Mouse (Mus musculus) CD4-positive, CD25-positive, alpha-beta regulatory T cell, adult 4 months (primary cell): ENCODE results near the gene Gdpd5. TPM values are rescaled to one million over a fixed set of nuclear protein-coding genes. Genes with fewer than 3 reads are reported as not detected.
"Not testable (repeated sequence)": the region's sequence is repeated elsewhere in the genome, so short reads cannot be mapped to it uniquely, and the experiment has no call there.

Source experiments
- ATAC-seq: one replicate; pipeline ENCODE4 v1.8.0; 2017
- polyA plus RNA-seq, 2 experiments: library from polyadenylated mRNA; unstranded; fragments of 100-300 nt; shearing (Covaris generic); gene quantifications; one replicate each; pipeline ENCODE4 v1.2.1; 2017

The Gdpd5 gene
- polyA plus RNA-seq, 2 experiments from 2014 or later: 13.6 to 21.0 TPM

DNA sequence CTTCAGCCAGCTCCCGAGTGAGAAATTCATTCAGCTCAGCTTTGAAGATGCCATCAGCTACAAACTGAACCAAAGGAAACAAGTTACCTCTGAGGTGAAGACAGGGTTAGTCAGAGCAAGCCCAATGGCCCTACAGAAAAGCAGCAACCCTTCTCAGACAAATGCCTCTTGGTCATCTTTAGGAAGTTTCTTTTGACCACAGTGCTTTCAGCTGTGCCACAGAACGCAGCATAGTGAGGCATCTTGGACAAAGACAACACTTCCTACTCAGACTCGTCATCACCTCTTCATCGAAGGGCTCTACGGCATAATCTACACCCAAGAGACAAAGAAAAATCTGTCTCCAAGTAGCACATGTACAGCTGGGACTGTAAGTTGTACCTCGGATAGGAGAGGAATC lies 101.4 kb downstream of the Gdpd5 start:
- ATAC-seq: no peak

DNA sequence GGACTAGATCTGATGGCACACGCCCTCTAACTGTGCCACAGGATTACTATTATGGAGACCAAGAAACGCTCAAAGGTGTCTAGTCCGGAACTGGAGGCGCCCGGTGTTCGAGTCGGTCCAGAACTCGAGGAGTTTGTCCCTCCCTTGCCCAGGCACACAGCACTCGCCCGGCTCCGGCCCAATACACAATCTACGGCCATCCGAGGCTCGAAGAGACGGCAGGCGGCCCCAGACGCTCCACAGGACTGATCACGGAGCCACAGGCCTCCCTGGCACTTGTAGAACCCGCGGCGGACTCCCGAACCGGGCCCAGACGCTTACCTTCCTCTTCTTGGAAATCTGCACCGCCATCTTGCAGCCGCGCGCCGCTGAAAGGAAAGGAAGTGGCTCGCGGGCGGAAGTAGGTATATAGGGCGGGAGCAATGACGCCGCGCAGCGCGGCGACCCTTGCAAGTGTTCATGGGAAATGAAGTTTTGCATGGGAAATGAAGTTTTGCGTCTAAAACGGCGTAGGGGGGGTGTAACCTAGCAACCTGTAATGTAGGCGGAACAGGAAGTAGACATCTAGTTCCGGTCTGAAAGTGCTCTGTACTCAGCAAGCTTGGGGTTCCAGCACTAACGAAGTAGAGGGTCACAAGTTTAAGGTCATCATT lies 102.2 kb downstream of the Gdpd5 start, which contains the start of gene Rps3:
Gene Rps3, minus strand, starts transcription at position 468 of the 653 bp plus-strand sequence.
- peak; percentile 97 for ATAC-seq

DNA sequence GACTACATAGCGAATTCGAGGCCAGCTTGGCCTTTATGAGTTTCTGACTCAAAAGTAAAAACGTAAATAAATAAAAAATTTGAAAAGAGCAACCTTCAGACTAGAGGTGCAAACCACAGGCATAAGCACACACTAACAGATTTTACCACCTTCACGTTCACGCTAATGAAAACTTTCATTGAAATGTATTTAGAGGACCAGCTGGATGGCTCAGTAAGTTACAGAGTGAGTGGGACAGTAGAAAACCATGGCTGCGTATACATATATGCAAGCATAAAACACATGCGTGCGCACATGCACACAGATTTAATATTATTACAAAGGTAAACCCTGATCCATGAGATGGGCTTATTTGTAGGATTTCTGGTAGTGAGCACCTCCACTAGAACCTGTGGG lies 102.7 kb downstream of the Gdpd5 start:
- no peak for ATAC-seq

DNA sequence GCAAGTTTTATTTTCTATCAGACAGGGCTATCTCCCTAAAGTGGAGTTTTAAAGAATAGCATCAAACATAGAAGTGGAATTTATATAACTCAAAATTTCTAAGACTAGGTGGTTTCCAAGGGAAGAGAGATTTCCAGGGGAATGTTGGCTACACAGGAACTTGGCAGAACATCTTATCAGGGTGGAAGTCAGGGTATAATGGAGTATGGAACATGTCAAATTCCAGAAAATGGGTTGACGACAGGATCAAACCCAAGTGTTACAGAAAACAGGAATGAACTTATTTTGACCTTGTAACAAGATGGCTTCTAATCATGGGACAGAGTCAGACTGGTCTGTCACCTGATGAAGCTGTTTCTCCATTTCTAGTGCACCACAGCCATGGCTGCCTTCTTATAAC lies 103.5 kb downstream of the Gdpd5 start:
- ATAC-seq: no peak

DNA sequence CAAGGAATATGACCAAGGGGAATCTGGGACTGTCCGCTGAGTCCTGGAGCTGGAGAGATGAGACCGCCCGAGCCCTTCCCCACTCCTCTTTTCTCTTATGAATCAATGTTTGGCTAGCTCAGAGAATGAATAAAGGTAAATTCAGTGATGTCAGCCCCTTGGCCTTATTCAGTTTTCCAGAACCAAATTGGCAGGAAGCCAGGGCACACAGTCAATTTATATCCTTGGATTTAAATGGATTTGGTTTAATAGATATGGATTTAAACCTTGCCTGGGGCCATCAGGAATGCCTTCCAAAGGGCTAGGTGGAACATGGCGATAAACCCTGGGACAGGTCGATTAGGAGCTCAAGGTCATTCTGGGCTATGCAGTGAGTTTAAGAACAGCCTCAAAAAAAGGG lies 108.5 kb downstream of the Gdpd5 start:
- ATAC-seq: no peak

DNA sequence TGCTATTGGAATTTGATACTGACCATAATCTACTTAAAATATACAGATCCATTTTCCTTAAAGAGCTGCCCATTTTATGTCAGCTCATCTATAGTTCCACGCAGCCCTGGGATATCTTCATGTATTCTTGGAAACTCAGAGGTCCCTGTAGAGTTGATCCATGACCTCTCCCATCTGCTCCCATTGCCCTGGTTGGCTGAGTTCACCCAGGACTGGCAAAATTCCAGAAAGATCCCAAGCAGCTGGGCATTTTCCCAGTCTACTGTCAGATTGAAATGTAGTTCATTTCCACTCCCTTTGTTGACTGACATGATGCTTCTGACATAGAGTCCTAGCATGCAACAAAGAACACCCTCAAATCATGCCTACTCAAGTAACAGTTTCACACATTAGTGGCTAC lies 117.9 kb downstream of the Gdpd5 start:
- ATAC-seq: no peak

DNA sequence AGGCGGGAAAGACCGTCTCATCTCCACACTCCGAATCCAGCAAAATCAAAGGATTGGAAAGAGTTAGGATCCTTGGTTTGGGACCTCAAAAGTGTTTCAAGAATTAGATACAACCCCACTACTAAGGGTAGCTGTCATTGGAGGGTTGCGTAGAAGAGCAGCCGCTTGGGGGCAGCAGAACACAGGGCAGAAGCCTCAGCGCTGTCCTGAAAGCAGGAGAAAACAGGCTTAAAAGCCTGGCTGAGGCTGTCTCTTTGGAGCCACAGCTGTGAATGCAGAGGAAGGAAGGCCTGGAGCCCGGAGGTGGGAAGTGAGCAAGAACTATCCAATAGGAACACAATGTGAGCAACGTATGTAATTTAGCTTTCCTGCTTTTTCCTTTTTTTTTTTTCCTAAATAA lies 119.0 kb downstream of the Gdpd5 start:
- ATAC-seq: peak; percentile 63

DNA sequence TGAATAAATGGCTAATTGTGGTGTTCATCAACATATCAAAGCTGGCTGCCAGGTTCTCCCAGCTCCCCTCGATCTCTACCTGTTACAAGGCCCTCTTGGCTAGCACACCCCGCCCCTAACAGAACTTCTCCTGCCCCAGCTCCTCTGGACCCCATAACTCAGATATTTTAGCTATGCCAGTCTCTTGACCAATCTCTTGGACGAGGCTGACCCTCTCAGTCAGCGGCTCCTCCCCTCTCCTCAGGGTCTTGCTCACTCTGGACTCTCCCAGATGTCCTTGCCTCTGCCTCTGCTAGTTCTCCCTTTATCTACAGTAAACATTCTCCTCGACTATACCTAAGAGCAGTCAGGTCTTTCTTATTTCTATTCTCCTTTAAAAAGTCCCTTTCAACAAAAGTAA lies 119.4 kb downstream of the Gdpd5 start:
- no peak for ATAC-seq

DNA sequence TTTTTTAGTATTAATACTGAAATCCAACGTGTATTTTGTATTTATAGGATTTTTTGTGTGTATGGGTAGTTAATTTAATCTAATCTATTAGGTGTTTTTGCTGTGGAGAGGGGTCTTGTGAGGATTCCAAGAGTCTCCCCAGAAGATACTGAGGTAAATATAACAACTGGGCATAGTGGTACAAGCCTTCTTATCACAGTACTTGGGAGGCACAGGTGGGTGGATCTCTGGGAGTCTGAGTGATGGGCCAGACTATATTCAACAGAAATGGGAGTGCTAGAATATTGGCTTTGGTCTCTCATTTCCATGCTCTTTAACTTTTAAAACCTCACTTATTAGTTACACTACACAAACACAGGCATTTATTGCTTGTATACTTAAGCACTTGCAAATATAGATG lies 119.9 kb downstream of the Gdpd5 start:
- ATAC-seq: no peak

DNA sequence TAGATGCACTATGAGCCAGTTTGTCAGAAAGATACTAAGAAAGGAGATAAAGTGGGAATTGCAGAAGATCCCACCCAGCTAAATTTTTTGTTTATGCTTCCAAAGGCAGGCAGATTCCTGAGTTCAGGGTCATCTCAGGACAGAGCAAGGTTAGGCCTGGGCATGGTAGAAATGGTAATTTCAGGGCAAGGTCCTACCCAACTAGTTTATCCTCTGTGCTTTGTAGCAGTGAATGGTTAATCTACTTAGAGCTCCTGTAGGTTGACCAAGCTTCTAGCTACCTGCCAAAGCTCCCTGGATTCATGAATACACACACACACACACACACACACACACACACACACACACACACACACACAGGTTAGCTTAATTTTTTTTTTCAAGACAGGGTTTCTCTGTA lies 123.3 kb downstream of the Gdpd5 start:
- ATAC-seq: no peak

DNA sequence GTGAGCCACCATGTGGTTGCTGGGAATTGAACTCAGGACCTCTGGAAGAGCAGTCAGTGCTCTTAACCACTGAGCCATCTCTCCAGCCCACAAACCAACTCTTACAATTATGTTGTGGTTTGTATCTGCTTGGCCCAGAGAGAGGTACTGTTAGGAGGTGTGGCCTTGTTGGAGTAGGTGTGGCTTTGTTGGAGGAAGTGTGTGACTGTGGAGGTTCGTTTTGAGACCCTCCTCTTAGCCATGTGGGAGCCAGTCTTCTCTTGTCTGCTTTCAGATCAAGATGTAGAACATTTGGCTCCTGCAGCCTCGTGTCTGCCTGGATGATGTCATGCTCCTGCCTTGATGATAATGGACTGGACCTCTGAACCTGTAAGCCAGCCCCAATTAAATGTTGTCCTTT lies 127.0 kb downstream of the Gdpd5 start:
- not testable (repeated sequence) for ATAC-seq

DNA sequence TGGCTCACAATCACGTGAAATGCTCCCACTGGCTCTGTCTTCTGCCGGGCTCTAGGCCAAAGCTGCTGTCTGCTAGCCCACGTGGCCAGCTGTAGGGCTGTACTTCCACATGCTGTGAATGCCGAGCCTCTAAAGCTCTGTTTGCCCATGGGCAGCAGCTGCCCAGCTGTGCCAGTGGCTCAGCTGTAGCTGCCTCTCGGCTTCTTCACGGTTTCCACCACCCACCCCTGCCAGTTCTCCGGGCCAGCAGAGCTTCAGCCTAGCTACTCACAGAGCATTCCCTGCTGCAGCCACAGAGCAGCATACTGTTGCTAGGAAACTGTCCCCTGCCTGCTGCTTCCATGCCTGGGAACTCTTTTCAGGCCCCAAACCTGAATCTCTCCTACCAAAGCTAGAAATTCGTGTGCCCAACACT lies 128.9 kb downstream of the Gdpd5 start:
- no peak for ATAC-seq

Other genes starting within 250 kb of the Gdpd5 start
- 1 to 10 TPM; 5.7 to 9.5 TPM for gene Uvrag, start 240.3 kb upstream of the Gdpd5 start, polyA plus RNA-seq
- gene Dgat2, start 198.7 kb upstream of the Gdpd5 start, polyA plus RNA-seq: 1 to 10 TPM; 3.1 to 4.4 TPM
- gene Mogat2, start 142.8 kb upstream of the Gdpd5 start, polyA plus RNA-seq: not detected
- gene Map6, start 114.0 kb upstream of the Gdpd5 start, polyA plus RNA-seq: 1 to 10 TPM; 2.4 to 4.5 TPM
- under 1 TPM in 1 of 2 experiments, not detected in 1; 0.15 TPM for gene Serpinh1, start 28.2 kb upstream of the Gdpd5 start, polyA plus RNA-seq
- not detected for gene Klhl35, start 84.6 kb downstream of the Gdpd5 start, polyA plus RNA-seq
- gene Rps3, start 102.3 kb downstream of the Gdpd5 start, polyA plus RNA-seq: 1,000 to 10,000 TPM; 2,515 to 4,056 TPM
- 10 to 100 TPM; 12.3 to 22.0 TPM for gene Arrb1, start 154.1 kb downstream of the Gdpd5 start, polyA plus RNA-seq
- under 1 TPM; 0.25 to 0.35 TPM for gene Tpbgl, start 245.7 kb downstream of the Gdpd5 start, polyA plus RNA-seq